Mouse (Mus musculus): ENCODE data around the gene Zc3h12b. TPM values are rescaled to one million over a fixed set of nuclear protein-coding genes. Genes with fewer than 3 reads are reported as not detected.
"Not testable (repeated sequence)": the region's sequence is repeated elsewhere in the genome, so short reads cannot be mapped to it uniquely, and the experiment has no call there.

The Zc3h12b gene
- polyA plus RNA-seq, 1 experiment from 2014 or later = 3.0 TPM

GRCm38 (mm10) chrX:95935481-95935880 lies 224.0 kb downstream of the Zc3h12b start:
- Histone ChIP-seq H3K9me3 (ENCODE audit: control insufficient read depth, low read length) (no peaks in the 10 kb centered on the region), H3K27ac (ENCODE audit: low read depth) (no peak overlapping the region), H3K4me2 (ENCODE audit: low read length) (no peak overlapping the region), H3K4me1 (replicated peaks; ENCODE audit: control insufficient read depth, insufficient read depth, low read length) (no peaks in the 10 kb centered on the region), H3K36me3 (ENCODE audit: control insufficient read depth, insufficient read depth, low read length) (peaks cover 25% of the 10 kb centered on the region), H3K9ac (ENCODE audit: low read length) (no peak overlapping the region), H3K4me3 (ENCODE audit: low read depth, low read length) (no peak overlapping the region), H3K27me3 (replicated peaks; ENCODE audit: control insufficient read depth, insufficient read depth, low read length) (no peaks in the 10 kb centered on the region)
- ATAC-seq (replicated peaks; ENCODE audit: low FRiP score, low TSS enrichment, low read depth) (no peak), DNase-seq (ENCODE audit: low spot score) (no peak)
- 98% methylated on average over 2 of the region's 2 CpGs for WGBS

GRCm38 (mm10) chrX:95945496-95945895 lies 234.0 kb downstream of the Zc3h12b start:
- Histone ChIP-seq H3K4me3 (ENCODE audit: low read depth, low read length) (no peak overlapping the region), H3K27me3 (replicated peaks; ENCODE audit: control insufficient read depth, insufficient read depth, low read length) (no peaks in the 10 kb centered on the region), H3K4me2 (ENCODE audit: low read length) (no peak overlapping the region), H3K36me3 (ENCODE audit: control insufficient read depth, insufficient read depth, low read length) (peaks cover 46% of the 10 kb centered on the region), H3K9me3 (ENCODE audit: control insufficient read depth, low read length) (no peaks in the 10 kb centered on the region), H3K4me1 (replicated peaks; ENCODE audit: control insufficient read depth, insufficient read depth, low read length) (no peaks in the 10 kb centered on the region), H3K9ac (ENCODE audit: low read length) (no peak overlapping the region), H3K27ac (ENCODE audit: low read depth) (no peak overlapping the region)
- no peak for DNase-seq (ENCODE audit: low spot score)
- ATAC-seq (replicated peaks; ENCODE audit: low FRiP score, low TSS enrichment, low read depth) = no peak
- 97% methylated on average over 2 of the region's 2 CpGs for WGBS

GRCm38 (mm10) chrX:95948135-95948534 lies 236.7 kb downstream of the Zc3h12b start:
- Histone ChIP-seq H3K4me2 (ENCODE audit: low read length) (no peak overlapping the region), H3K36me3 (ENCODE audit: control insufficient read depth, insufficient read depth, low read length) (peaks cover 56% of the 10 kb centered on the region), H3K9ac (ENCODE audit: low read length) (no peak overlapping the region), H3K9me3 (ENCODE audit: control insufficient read depth, low read length) (no peaks in the 10 kb centered on the region), H3K27ac (ENCODE audit: low read depth) (no peak overlapping the region), H3K4me1 (replicated peaks; ENCODE audit: control insufficient read depth, insufficient read depth, low read length) (no peaks in the 10 kb centered on the region), H3K27me3 (replicated peaks; ENCODE audit: control insufficient read depth, insufficient read depth, low read length) (no peaks in the 10 kb centered on the region), H3K4me3 (ENCODE audit: low read depth, low read length) (no peak overlapping the region)
- WGBS = 85% methylated on average over 4 of the region's 4 CpGs
- DNase-seq (ENCODE audit: low spot score) (no peak), ATAC-seq (replicated peaks; ENCODE audit: low FRiP score, low TSS enrichment, low read depth) (no peak)

- WGBS = 46% methylated on average over 3 of the region's 3 CpGs
- peak; percentile 52 for DNase-seq (ENCODE audit: low spot score)
Measured at GRCm38 (mm10) chrX:95950776-95951175, 239.3 kb downstream of the Zc3h12b start.

GRCm38 (mm10) chrX:95956497-95957293 lies 245.2 kb downstream of the Zc3h12b start, which contains the start of gene Las1l:
Gene Las1l, minus strand, starts transcription at chrX:95956962.
- no peak within 1 kb of the TSS; the same call in 1 of the 2 replicates for H3K27ac ChIP-seq (ENCODE audit: low read depth)
- peaks cover 10% of the 10 kb centered on the region; the same call in 1 of the 2 replicates for H3K36me3 ChIP-seq (ENCODE audit: control insufficient read depth, insufficient read depth, low read length)
- H3K27me3 ChIP-seq (replicated peaks; ENCODE audit: control insufficient read depth, insufficient read depth, low read length) = no peaks in the 10 kb centered on the region
- ATAC-seq (replicated peaks; ENCODE audit: low FRiP score, low TSS enrichment, low read depth) (peak; percentile 100), DNase-seq (ENCODE audit: low spot score) (peak; percentile 83)
- 13% methylated on average over 42 of the region's 42 CpGs for WGBS
- peak within 1 kb of the TSS; percentile 59 for H3K4me3 ChIP-seq (ENCODE audit: low read depth, low read length)
- no peaks in the 10 kb centered on the region for H3K4me1 ChIP-seq (replicated peaks; ENCODE audit: control insufficient read depth, insufficient read depth, low read length)
- no peaks in the 10 kb centered on the region for H3K9me3 ChIP-seq (ENCODE audit: control insufficient read depth, low read length)
- peak within 1 kb of the TSS; percentile 62 for H3K4me2 ChIP-seq (ENCODE audit: low read length)
- H3K9ac ChIP-seq (ENCODE audit: low read length) = peak within 1 kb of the TSS; percentile 41

More at GRCm38 (mm10) chrX:95950776-95951175, 239.3 kb downstream of the Zc3h12b start:
- H3K27ac ChIP-seq (ENCODE audit: low read depth) = no peak overlapping the region
- no peak overlapping the region for H3K4me2 ChIP-seq (ENCODE audit: low read length)
- H3K27me3 ChIP-seq (replicated peaks; ENCODE audit: control insufficient read depth, insufficient read depth, low read length) = no peaks in the 10 kb centered on the region
- H3K4me3 ChIP-seq (ENCODE audit: low read depth, low read length) = no peak overlapping the region
- H3K9ac ChIP-seq (ENCODE audit: low read length) = no peak overlapping the region
- peaks cover 49% of the 10 kb centered on the region for H3K36me3 ChIP-seq (ENCODE audit: control insufficient read depth, insufficient read depth, low read length)
- ATAC-seq (replicated peaks; ENCODE audit: low FRiP score, low TSS enrichment, low read depth) = no peak
- H3K9me3 ChIP-seq (ENCODE audit: control insufficient read depth, low read length) = no peaks in the 10 kb centered on the region
- H3K4me1 ChIP-seq (replicated peaks; ENCODE audit: control insufficient read depth, insufficient read depth, low read length) = no peaks in the 10 kb centered on the region

GRCm38 (mm10) chrX:95957461-95957860 lies 246.0 kb downstream of the Zc3h12b start:
- Histone ChIP-seq H3K4me2 (ENCODE audit: low read length) (peak overlapping the region; percentile 45), H3K4me3 (ENCODE audit: low read depth, low read length) (peak overlapping the region; percentile 59)
- WGBS = 40% methylated on average over 11 of the region's 11 CpGs
- H3K27me3 ChIP-seq (replicated peaks; ENCODE audit: control insufficient read depth, insufficient read depth, low read length); H3K9ac ChIP-seq (ENCODE audit: low read length); H3K27ac ChIP-seq (ENCODE audit: low read depth); H3K36me3 ChIP-seq (ENCODE audit: control insufficient read depth, insufficient read depth, low read length); DNase-seq (ENCODE audit: low spot score); H3K4me1 ChIP-seq (replicated peaks; ENCODE audit: control insufficient read depth, insufficient read depth, low read length); H3K9me3 ChIP-seq (ENCODE audit: control insufficient read depth, low read length): not testable (repeated sequence)
- ATAC-seq (replicated peaks; ENCODE audit: low FRiP score, low TSS enrichment, low read depth) = peak; percentile 24; the same call in 1 of the 2 replicates

GRCm38 (mm10) chrX:95963366-95963765 lies 251.9 kb downstream of the Zc3h12b start:
- Histone ChIP-seq H3K9me3 (ENCODE audit: control insufficient read depth, low read length) (no peaks in the 10 kb centered on the region), H3K27me3 (replicated peaks; ENCODE audit: control insufficient read depth, insufficient read depth, low read length) (no peaks in the 10 kb centered on the region), H3K36me3 (ENCODE audit: control insufficient read depth, insufficient read depth, low read length) (no peaks in the 10 kb centered on the region), H3K9ac (ENCODE audit: low read length) (no peak overlapping the region), H3K4me2 (ENCODE audit: low read length) (no peak overlapping the region), H3K4me3 (ENCODE audit: low read depth, low read length) (no peak overlapping the region), H3K4me1 (replicated peaks; ENCODE audit: control insufficient read depth, insufficient read depth, low read length) (no peaks in the 10 kb centered on the region), H3K27ac (ENCODE audit: low read depth) (no peak overlapping the region)
- WGBS = 66% methylated on average over 2 of the region's 2 CpGs
- no peak for ATAC-seq (replicated peaks; ENCODE audit: low FRiP score, low TSS enrichment, low read depth)
- no peak for DNase-seq (ENCODE audit: low spot score)

- ATAC-seq (replicated peaks; ENCODE audit: low FRiP score, low TSS enrichment, low read depth) = no peak
- WGBS = 76% methylated on average over 6 of the region's 6 CpGs
Measured at GRCm38 (mm10) chrX:95965036-95965435, 253.6 kb downstream of the Zc3h12b start.

More at GRCm38 (mm10) chrX:95965036-95965435, 253.6 kb downstream of the Zc3h12b start:
- no peak for DNase-seq (ENCODE audit: low spot score)
- no peaks in the 10 kb centered on the region for H3K9me3 ChIP-seq (ENCODE audit: control insufficient read depth, low read length)
- H3K4me3 ChIP-seq (ENCODE audit: low read depth, low read length) = no peak overlapping the region
- no peak overlapping the region for H3K4me2 ChIP-seq (ENCODE audit: low read length)
- H3K27ac ChIP-seq (ENCODE audit: low read depth) = no peak overlapping the region
- no peak overlapping the region for H3K9ac ChIP-seq (ENCODE audit: low read length)
- H3K36me3 ChIP-seq (ENCODE audit: control insufficient read depth, insufficient read depth, low read length) = no peaks in the 10 kb centered on the region
- no peaks in the 10 kb centered on the region for H3K4me1 ChIP-seq (replicated peaks; ENCODE audit: control insufficient read depth, insufficient read depth, low read length)
- no peaks in the 10 kb centered on the region for H3K27me3 ChIP-seq (replicated peaks; ENCODE audit: control insufficient read depth, insufficient read depth, low read length)
